Mouse (Mus musculus): ENCODE measurements at regions not wholly inside any gene's neighbourhood (a gene's known extent, or its start where the extent isn't known, plus 50 kb on each side); places are given as distances from the start of the nearest gene placed in this dataset.

GRCm38 (mm10) chr1:63857933-63858649 lies 89.0 kb upstream of the 4933402D24Rik start:
- ATAC-seq (ENCODE audit: extremely low read depth, insufficient number of reproducible peaks, low FRiP score, poor library complexity, severe bottlenecking): no peak

- no peak for ATAC-seq (ENCODE audit: extremely low read depth, insufficient number of reproducible peaks, low FRiP score, poor library complexity, severe bottlenecking)
Observed at GRCm38 (mm10) chr1:63857468-63857867, 88.4 kb upstream of the 4933402D24Rik start.

- no peak for ATAC-seq (ENCODE audit: extremely low read depth, insufficient number of reproducible peaks, low FRiP score, poor library complexity, severe bottlenecking)
Observed at GRCm38 (mm10) chr1:63856366-63856765, 87.3 kb upstream of the 4933402D24Rik start.

- no peak for ATAC-seq (ENCODE audit: extremely low read depth, insufficient number of reproducible peaks, low FRiP score, poor library complexity, severe bottlenecking)
Observed at GRCm38 (mm10) chr1:63854794-63855193, 85.7 kb upstream of the 4933402D24Rik start.

GRCm38 (mm10) chr1:63851476-63852094 lies 82.5 kb upstream of the 4933402D24Rik start:
- ATAC-seq (ENCODE audit: extremely low read depth, insufficient number of reproducible peaks, low FRiP score, poor library complexity, severe bottlenecking): no peak

GRCm38 (mm10) chr1:63850262-63850661 lies 81.2 kb upstream of the 4933402D24Rik start:
- ATAC-seq (ENCODE audit: extremely low read depth, insufficient number of reproducible peaks, low FRiP score, poor library complexity, severe bottlenecking): no peak

GRCm38 (mm10) chr1:63828174-63828844 lies 59.2 kb upstream of the 4933402D24Rik start:
- ATAC-seq (ENCODE audit: extremely low read depth, insufficient number of reproducible peaks, low FRiP score, poor library complexity, severe bottlenecking): no peak

- ATAC-seq (ENCODE audit: extremely low read depth, insufficient number of reproducible peaks, low FRiP score, poor library complexity, severe bottlenecking): no peak
Observed at GRCm38 (mm10) chr1:63820614-63821270, 51.7 kb upstream of the 4933402D24Rik start.

- ATAC-seq (ENCODE audit: extremely low read depth, insufficient number of reproducible peaks, low FRiP score, poor library complexity, severe bottlenecking): no peak
Observed at GRCm38 (mm10) chr1:63819536-63820254, 50.6 kb upstream of the 4933402D24Rik start.

All from neutrophil, adult 5-6 weeks (primary cell).